Mouse (Mus musculus): ENCODE results near the gene Amdhd2. TPM values are rescaled to one million over a fixed set of nuclear protein-coding genes. Genes with fewer than 3 reads are reported as not detected.

The Amdhd2 gene
- total RNA-seq, 2 experiments from 2014 or later = 36.3 to 38.4 TPM

DNA sequence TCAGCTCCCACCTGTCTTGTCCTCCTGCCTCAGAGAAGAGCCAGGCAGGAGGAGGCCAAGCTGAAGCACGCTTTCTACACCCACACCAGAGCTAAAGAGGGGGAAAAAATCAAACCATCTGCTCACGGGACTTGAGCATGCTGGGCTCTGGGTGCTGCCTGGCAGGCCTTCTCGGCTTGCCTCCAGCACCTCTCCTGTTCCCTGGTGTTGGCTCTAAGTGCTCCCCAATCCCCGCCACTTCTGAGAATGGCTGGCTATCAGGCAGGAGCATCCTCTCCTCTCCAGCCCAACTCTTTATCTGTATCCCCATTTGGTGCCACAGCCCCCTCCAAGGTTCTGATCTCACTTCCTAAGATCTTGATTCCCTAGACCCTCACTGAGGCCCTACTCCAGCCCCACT lies 35.7 kb upstream of the Amdhd2 start:
- peak; percentile 26 to 35 for DNase-seq (ENCODE audit: extremely low spot score in 1 of 2, low spot score in 1 of 2)

DNA sequence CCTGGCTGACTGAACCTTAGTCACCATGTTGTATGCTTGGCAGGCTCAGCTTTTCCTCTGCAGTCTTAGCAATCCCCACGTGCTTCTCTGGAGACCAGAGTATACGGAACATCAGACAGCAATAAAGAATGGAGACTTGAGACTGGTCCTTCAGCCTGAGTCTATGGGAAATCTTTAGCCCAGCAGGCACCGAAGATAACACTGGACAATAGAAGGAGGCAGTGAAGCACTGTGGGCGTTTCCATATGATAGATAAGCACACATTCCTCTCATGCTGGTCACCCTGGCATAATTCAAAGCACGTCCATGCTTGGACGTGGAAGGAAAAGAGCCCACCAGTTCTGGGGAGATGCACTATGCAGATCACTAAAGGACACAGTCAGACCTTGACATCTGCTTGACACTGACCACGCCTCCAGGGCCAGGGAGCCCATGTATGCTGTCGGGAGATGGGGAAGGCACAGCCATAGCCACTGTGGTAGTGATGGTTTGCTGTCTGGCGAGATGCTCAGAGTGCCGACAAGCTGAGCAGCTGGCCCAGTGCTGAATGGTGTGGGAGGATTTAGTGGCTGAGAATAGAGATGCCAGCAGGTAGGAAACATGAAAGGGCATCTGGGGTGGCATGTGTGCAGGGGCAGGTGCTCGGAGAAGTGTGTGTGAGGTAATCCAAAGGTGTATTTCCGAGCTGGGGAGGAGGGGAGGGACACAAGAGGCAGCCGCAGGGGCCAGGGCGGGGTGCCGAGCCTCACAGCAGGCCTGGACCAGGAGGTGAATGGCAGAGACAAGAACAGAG lies 33.7 kb upstream of the Amdhd2 start:
- peak in 1 of 2 experiments; percentile 34 for DNase-seq (ENCODE audit: extremely low spot score in 1 of 2, low spot score in 1 of 2)

DNA sequence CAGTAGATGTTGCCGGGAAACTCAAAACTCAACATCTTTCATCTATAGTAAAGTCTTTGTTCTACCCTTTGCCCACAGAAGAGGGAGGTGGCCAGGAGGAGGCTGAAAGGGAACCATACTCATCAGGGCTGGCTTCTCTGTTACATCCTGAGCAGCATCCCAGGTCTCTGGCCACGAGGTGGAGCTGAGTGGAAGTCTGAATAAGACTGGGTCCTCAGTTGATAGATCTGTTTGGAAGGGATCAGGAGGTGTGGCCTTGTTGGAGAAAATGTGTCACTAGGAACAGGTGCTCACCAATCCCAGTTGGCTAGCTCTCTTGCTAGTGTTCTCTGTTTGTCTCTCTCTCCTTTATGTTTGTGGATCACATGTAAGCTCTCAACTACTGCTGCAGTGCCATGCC lies 31.8 kb upstream of the Amdhd2 start:
- no peak for DNase-seq (ENCODE audit: extremely low spot score in 1 of 2, low spot score in 1 of 2)

DNA sequence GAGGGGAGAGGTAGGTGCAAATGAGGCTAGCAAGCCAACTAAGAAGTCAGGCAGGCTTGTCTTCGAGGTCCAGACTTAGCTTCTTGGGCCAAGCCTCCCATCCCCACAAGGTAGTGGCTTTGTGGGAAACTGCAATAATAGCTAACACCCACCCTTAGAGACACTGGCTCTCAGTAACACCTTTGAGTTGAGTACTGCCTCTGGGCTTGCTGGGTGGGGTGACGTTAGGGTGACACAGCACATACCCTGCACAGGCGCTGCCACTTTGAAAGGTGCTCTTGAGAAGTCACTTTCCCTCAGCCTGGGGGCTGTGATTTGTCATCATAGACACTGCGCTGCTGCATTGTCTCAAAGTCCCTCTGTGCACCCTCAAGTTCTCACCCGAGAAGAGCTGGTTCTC lies 30.2 kb upstream of the Amdhd2 start:
- DNase-seq (ENCODE audit: extremely low spot score in 1 of 2, low spot score in 1 of 2) = no peak

DNA sequence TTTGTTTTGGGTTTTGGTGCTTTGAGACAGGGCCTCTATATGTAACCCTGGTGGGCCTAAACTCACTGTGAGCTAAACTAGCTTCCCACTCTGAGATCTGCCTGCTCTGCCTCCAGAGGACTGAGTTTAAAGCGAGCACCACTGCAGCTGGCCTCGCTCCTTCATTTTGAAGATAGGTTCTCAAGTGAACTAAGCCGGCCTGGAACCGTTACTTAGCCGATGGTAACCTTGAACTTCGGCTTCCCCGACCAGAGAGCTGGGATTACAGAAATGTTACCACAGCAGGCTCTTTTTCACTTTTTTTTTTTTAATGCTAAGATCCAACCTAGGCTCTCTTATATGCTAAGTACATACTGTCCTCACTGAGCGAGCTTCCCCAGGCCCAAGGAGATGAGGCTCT lies 29.7 kb upstream of the Amdhd2 start:
- no peak for DNase-seq (ENCODE audit: extremely low spot score in 1 of 2, low spot score in 1 of 2)

DNA sequence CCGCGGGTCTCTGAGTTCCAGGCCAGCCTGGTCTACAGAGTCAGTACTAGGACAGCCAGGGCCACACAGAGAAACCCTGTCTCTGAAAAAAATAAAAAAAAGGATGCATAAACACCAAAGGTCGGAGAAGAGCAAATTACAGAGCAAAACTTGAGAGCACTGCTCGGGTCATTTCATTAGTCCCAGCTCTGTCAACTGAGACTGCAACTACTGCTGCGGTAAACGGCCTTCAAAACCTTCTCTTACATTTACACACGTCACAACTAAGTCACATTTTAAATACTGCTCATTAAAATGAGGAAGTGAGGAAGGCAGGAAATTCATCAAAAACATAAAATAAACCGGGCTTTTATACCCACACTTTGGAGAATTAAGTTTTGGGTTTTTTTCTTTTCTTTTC lies 29.3 kb upstream of the Amdhd2 start:
- no peak for DNase-seq (ENCODE audit: extremely low spot score in 1 of 2, low spot score in 1 of 2)

DNA sequence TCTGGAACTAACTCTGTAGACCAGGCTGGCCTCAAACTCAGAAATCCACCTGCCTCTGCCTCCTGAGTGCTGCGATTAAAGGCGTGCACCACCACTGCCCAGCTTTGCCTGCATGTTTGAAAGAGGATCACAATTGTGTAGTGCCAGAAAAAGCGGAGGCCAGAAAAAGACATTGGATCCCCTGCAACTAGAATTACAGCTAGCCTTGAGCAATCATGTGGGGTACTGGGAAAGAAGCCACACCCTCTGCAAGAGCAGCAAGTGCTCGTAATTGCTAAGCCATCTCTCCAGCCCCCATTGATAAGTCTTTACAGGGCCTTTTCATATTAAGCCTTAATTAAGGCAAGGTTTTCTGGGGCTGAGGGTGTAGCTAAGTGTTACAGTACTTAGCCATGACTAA lies 27.9 kb upstream of the Amdhd2 start:
- no peak for DNase-seq (ENCODE audit: extremely low spot score in 1 of 2, low spot score in 1 of 2)

DNA sequence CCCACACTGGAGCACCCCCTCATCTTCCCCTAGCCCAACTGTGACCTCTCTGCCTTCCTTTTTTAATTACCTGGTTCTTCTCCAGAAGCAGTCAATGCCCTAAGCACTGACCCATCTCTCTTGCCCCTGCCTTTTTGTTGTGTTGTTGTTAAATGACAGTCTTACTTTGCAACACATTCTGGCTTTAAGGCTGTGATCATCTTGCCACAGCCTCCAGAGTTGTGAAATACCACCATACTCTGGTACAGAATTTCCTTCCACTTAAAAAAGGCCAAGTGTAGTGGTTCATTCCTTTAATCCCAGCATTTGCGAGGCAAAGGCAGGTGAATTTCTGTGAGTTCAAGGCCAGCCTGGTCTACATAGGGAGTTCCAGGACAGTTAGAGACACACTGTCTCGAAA lies 27.4 kb upstream of the Amdhd2 start:
- no peak for DNase-seq (ENCODE audit: extremely low spot score in 1 of 2, low spot score in 1 of 2)

GRCm38 (mm10) chr17:24174259-24174658 lies 10.7 kb upstream of the Amdhd2 start:
- no peak for DNase-seq (ENCODE audit: extremely low spot score in 1 of 2, low spot score in 1 of 2)

DNA sequence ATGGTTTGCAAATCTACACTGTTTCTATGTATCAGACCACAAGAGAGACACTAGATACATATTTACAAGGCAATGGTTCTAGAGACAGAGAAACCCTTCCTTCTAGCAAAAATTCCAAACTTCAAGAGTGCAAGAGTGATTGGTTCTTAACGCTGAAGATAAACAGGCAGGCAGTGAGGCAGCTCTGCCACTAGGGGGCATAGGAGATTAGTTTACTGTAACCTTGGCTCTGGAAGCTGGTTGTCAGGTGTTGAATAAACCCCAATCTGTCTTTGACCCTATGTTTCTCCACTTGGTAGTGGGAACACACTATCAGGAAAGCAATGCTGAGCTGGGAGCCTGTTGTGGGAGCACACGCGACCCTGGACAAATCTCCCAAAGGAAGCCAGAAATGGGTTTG lies 9.9 kb upstream of the Amdhd2 start:
- DNase-seq (ENCODE audit: extremely low spot score in 1 of 2, low spot score in 1 of 2) = peak in 1 of 2 experiments; percentile 66

GRCm38 (mm10) chr17:24171738-24172137 lies 8.2 kb upstream of the Amdhd2 start:
- no peak for DNase-seq (ENCODE audit: extremely low spot score in 1 of 2, low spot score in 1 of 2)

DNA sequence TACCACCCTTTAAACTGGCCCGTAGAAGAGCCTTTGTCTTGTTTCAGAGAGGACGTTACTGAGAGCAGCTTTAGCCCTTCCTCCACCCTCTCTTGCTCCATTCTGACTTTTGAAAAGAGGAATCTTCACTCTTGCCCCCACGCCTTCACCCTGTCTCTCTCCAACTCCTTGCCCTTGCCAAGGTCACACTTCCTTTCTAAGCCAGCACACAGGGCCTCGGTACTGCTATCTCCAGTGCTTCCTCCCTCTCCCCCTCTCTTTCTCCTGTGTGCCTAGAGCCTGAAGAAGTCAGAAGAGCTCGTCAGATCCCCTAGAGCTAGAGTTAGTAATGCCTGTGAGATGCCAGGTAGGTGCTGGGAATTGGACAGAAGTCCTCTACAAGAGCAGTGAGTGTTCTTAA lies 7.2 kb upstream of the Amdhd2 start:
- DNase-seq (ENCODE audit: extremely low spot score in 1 of 2, low spot score in 1 of 2) = no peak

GRCm38 (mm10) chr17:24170125-24170524 lies 6.6 kb upstream of the Amdhd2 start:
- DNase-seq (ENCODE audit: extremely low spot score in 1 of 2, low spot score in 1 of 2) = no peak

DNA sequence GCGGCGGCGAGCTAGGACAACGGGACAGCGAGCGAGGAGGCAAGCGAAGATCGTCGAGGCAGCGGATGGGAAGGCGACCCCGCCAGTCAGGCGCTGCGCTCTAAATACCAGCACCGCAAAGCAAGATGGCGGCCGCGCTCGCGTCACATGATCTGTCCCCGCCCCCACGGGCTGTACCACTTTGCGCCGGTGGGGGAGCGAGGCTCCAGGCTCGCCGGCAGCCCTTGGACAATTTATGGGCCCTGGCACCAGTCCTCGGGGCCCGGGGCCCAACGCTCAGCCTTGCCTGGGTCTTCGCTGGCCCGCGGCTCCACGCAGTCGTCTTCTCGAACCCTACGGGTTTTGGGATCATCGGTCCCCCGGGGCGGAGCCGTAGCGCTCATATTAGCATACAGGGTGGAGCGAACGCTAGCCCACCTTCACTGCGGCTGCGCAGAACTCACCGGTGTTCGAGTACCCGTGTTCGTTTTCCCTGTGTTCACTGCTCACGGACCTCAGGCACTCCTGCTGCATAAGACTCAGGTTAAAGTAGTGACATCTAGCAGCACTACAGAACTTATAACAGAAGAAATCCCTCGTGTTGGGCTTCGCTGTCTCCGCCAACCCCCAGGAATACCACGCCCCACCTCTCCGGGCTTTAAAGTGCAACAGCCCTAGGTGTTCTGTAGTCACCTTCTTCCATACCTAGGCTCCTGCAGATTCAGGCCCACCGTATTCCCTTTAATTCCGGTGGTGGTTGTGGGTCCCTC lies 5.9 kb upstream of the Amdhd2 start, which contains the start of gene Atp6v0c:
Atp6v0c (minus strand) TSS at position 386 of the 749 bp plus-strand sequence.
- peak; percentile 92 to 99 for DNase-seq (ENCODE audit: extremely low spot score in 1 of 2, low spot score in 1 of 2)

DNA sequence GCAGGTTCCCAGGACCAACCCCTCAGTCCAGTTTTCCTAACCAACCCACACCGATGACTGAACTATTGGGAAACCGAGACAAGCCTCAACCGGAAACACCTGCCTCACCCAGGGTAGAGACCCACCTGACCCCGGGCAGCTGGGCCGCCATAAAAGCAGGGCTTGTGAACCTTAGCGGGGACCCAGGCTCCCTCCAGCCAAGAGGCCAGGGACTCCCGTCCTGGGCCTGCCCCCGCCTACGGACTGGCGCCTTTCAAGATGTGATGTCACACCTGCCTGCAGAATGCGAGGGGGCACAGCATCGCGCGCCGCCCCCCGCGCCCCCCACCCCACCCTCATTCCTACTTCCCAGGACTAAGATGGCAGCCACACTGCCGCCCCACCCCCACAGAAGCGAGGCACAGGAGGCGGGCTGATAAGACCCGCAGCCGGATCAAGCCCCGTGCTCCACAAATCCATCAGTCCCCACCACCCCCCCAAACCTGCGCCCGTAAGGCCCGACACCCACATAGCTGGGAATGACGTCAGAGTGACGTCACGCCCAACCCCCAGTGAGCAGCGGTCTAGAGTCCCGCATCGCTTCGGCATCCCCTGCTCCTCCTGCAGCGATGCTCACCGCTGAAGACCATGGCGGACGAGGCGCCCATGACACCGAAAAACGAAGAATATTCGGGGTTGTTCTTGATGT lies 5.2 kb upstream of the Amdhd2 start:
- peak in 1 of 2 experiments; percentile 65 for DNase-seq (ENCODE audit: extremely low spot score in 1 of 2, low spot score in 1 of 2)

GRCm38 (mm10) chr17:24167891-24168505 lies 4.4 kb upstream of the Amdhd2 start:
- no peak for DNase-seq (ENCODE audit: extremely low spot score in 1 of 2, low spot score in 1 of 2)

- DNase-seq (ENCODE audit: extremely low spot score in 1 of 2, low spot score in 1 of 2) = no peak
Measured at GRCm38 (mm10) chr17:24167120-24167519, 3.6 kb upstream of the Amdhd2 start.

GRCm38 (mm10) chr17:24164566-24165259 lies 1.1 kb upstream of the Amdhd2 start:
- no peak for DNase-seq (ENCODE audit: extremely low spot score in 1 of 2, low spot score in 1 of 2)

DNA sequence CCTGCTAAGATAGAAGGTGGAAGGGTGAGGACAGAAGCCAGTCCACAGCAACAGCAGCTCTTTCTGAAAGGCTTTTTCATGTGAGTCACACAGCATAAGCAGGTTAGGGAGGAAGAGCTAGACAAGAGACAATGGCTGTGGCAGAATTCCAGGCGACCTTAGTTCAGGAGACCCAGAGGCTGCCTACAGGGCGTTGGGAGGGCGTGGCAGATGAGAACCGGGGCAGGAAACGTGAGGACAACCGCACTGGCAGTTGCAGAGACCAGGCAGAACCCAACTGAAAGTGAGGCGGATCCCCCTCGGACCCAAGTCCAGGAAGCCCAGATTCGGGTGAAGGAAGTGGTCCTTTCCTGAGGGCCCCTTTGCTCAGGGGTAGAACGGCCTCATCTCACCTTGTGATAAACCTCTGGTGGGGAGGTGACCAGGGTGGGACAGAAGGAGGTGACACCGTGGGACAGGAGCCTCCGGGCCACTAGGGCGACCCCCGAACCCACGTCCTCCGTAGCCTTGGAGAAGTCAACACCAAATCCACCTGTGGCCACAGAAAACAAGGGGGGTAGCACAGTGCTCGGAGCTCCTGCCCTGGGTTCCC lies 886 bp downstream of the Amdhd2 start:
- no peak for DNase-seq (ENCODE audit: extremely low spot score in 1 of 2, low spot score in 1 of 2)

- DNase-seq (ENCODE audit: extremely low spot score in 1 of 2, low spot score in 1 of 2) = no peak
Measured at GRCm38 (mm10) chr17:24161466-24161865, 2.1 kb downstream of the Amdhd2 start.
